In genomic region chr5:121660059-121660896, GRCm38 (mm10) we compare ENCODE assay signal across 7 mouse cellular contexts. TPM values are rescaled to one million over a fixed set of nuclear protein-coding genes. Genes with fewer than 3 reads are reported as not detected.
DNase-seq lines count a peak whose midpoint lies in the region; ATAC-seq lines count a peak whose summit lies in the region.

Acad10 (minus strand) TSS chr5:121660514.
Brap (plus strand) TSS chr5:121660563.

- no peaks in the 10 kb centered on the region for H3K27me3 ChIP-seq in embryonic facial prominence, embryonic 10.5 days (replicated peaks; ENCODE audit: low read depth, poor library complexity, severe bottlenecking)
- no peaks in the 10 kb centered on the region for H3K27me3 ChIP-seq in limb, embryonic 10.5 days (ENCODE audit: low read depth, poor library complexity, severe bottlenecking)
- H3K27me3 ChIP-seq in midbrain, embryonic 13.5 days: no peaks in the 10 kb centered on the region

- H3K9ac ChIP-seq in midbrain, embryonic 13.5 days (replicated peaks): peak within 1 kb of the TSS; percentile 96

- peak within 1 kb of the TSS; percentile 96 for H3K4me3 ChIP-seq in embryonic facial prominence, embryonic 10.5 days
- H3K4me3 ChIP-seq in limb, embryonic 10.5 days: peak within 1 kb of the TSS; percentile 89
- H3K4me3 ChIP-seq in midbrain, embryonic 13.5 days (replicated peaks): peak within 1 kb of the TSS; percentile 96

- DNase-seq in adrenal gland, postnatal 10 days: peak; percentile 97
- DNase-seq in embryonic facial prominence, embryonic 10.5 days (ENCODE audit: low spot score): peak; percentile 98
- DNase-seq in kidney, adult 11 months: peak; percentile 93
- peak; percentile 97 for DNase-seq in limb, embryonic 10.5 days (ENCODE audit: low spot score)
- peak; percentile 90 for DNase-seq in spleen, adult 12 weeks (ENCODE audit: low spot score)

- 2% methylated on average over 85 of the region's 85 CpGs for WGBS in embryonic facial prominence, embryonic 10.5 days
- 2% methylated on average over 63 of the region's 85 CpGs for WGBS in limb, embryonic 10.5 days
- WGBS in midbrain, embryonic 13.5 days: 2% methylated on average over 64 of the region's 85 CpGs

- peak within 1 kb of the TSS; percentile 71 for H3K4me2 ChIP-seq in midbrain, embryonic 13.5 days (replicated peaks)

- no peaks in the 10 kb centered on the region for H3K9me3 ChIP-seq in embryonic facial prominence, embryonic 10.5 days
- H3K9me3 ChIP-seq in limb, embryonic 10.5 days (replicated peaks): no peaks in the 10 kb centered on the region
- H3K9me3 ChIP-seq in midbrain, embryonic 13.5 days: no peaks in the 10 kb centered on the region

- peaks cover 24% of the 10 kb centered on the region for H3K4me1 ChIP-seq in embryonic facial prominence, embryonic 10.5 days
- peaks cover 28% of the 10 kb centered on the region for H3K4me1 ChIP-seq in limb, embryonic 10.5 days
- H3K4me1 ChIP-seq in midbrain, embryonic 13.5 days (replicated peaks): peaks cover 22% of the 10 kb centered on the region

- H3K27ac ChIP-seq in embryonic facial prominence, embryonic 10.5 days (replicated peaks): peak within 1 kb of the TSS; percentile 85
- H3K27ac ChIP-seq in limb, embryonic 10.5 days: peak within 1 kb of the TSS; percentile 89
- H3K27ac ChIP-seq in midbrain, embryonic 13.5 days: peak within 1 kb of the TSS; percentile 74

- peaks cover 34% of the 10 kb centered on the region for H3K36me3 ChIP-seq in embryonic facial prominence, embryonic 10.5 days (replicated peaks)
- H3K36me3 ChIP-seq in limb, embryonic 10.5 days: peaks cover 33% of the 10 kb centered on the region
- H3K36me3 ChIP-seq in midbrain, embryonic 13.5 days: peaks cover 27% of the 10 kb centered on the region

- peak; percentile 78 for ATAC-seq in granulocyte monocyte progenitor cell, adult 5-6 weeks (replicated peaks; ENCODE audit: poor library complexity, severe bottlenecking)
- peak; percentile 88 for ATAC-seq in midbrain, embryonic 13.5 days

RNA-seq across cellular contexts. Expression of gene Acad10, which starts in this region (rescaled TPM):
- 10 to 100 TPM; 38.6 to 43.6 TPM for total RNA-seq in adrenal gland, postnatal 10 days (2021)
- 2.6 and 3.2 TPM in 2 replicates for polyA plus RNA-seq in embryonic facial prominence, embryonic 10.5 days (2016; fragmentation: Nextera tagmentation; extraction: Ambion mirVana)
- total RNA-seq in granulocyte monocyte progenitor cell, adult 5-6 weeks (2014; fragmentation: Nextera tagmentation): 1.7 and 2.7 TPM in 2 replicates
- 2.1 and 4.5 TPM in 2 replicates for total RNA-seq in granulocyte monocyte progenitor cell, adult 5-6 weeks (2017)
- 1.4 and 2.0 TPM in 2 replicates for polyA plus RNA-seq in limb, embryonic 10.5 days (2016; fragmentation: Nextera tagmentation; extraction: Ambion mirVana)
- 1.8 and 2.3 TPM in 2 replicates for polyA plus RNA-seq in midbrain, embryonic 13.5 days (2015; fragmentation: Nextera tagmentation; extraction: Ambion mirVana)

RNA-seq across cellular contexts. Expression of gene Brap, which starts in this region (rescaled TPM):
- total RNA-seq in adrenal gland, postnatal 10 days (2021): 10 to 100 TPM; 57.2 to 62.6 TPM
- polyA plus RNA-seq in embryonic facial prominence, embryonic 10.5 days (2016; fragmentation: Nextera tagmentation; extraction: Ambion mirVana): 41.9 and 44.5 TPM in 2 replicates
- 39.4 and 42.1 TPM in 2 replicates for total RNA-seq in granulocyte monocyte progenitor cell, adult 5-6 weeks (2014; fragmentation: Nextera tagmentation)
- 50.6 and 56.0 TPM in 2 replicates for total RNA-seq in granulocyte monocyte progenitor cell, adult 5-6 weeks (2017)
- polyA plus RNA-seq in limb, embryonic 10.5 days (2016; fragmentation: Nextera tagmentation; extraction: Ambion mirVana): 38.8 and 45.7 TPM in 2 replicates
- 42.7 and 44.9 TPM in 2 replicates for polyA plus RNA-seq in midbrain, embryonic 13.5 days (2015; fragmentation: Nextera tagmentation; extraction: Ambion mirVana)

Comparison
In these comparisons a context has a peak if more than half of its experiments do, and no peak if none do; other contexts are left out.
1. Peak in every context shown above with its lines: DNase-seq, ATAC-seq, H3K4me3 ChIP-seq and H3K27ac ChIP-seq.
2. RNA of gene Acad10 (total RNA-seq): 38.6 to 43.6 TPM in adrenal gland, postnatal 10 days; 1.7 to 4.5 TPM in granulocyte monocyte progenitor cell, adult 5-6 weeks; every median in the first group is over 4 times any median in the second.